Mouse (Mus musculus): ENCODE measurements around the gene Wdr25. TPM values are rescaled to one million over a fixed set of nuclear protein-coding genes. Genes with fewer than 3 reads are reported as not detected.
"Not testable (repeated sequence)": the region's sequence is repeated elsewhere in the genome, so short reads cannot be mapped to it uniquely, and the experiment has no call there.

Wdr25 gene
- polyA plus RNA-seq (2016; fragmentation: Nextera tagmentation; extraction: Ambion mirVana): 7.2 and 7.6 TPM in 2 replicates

GRCm38 (mm10) chr12:108892989-108893714, at the start of gene Wdr25:
Gene Wdr25 (plus strand): TSS chr12:108893631.
- H3K4me3 ChIP-seq (replicated peaks): peak within 1 kb of the TSS; percentile 93
- H3K4me2 ChIP-seq: peak within 1 kb of the TSS; percentile 88
- H3K27me3 ChIP-seq: no peaks in the 10 kb centered on the region
- ATAC-seq (ENCODE audit: low FRiP score): no peak
- H3K36me3 ChIP-seq (replicated peaks): peaks cover 12% of the 10 kb centered on the region
- H3K9ac ChIP-seq: peak within 1 kb of the TSS; percentile 81
- 25% methylated on average over 12 of the region's 12 CpGs for WGBS
- no peak within 1 kb of the TSS for H3K27ac ChIP-seq
- H3K9me3 ChIP-seq: no peaks in the 10 kb centered on the region
- peaks cover 22% of the 10 kb centered on the region for H3K4me1 ChIP-seq

- H3K9ac ChIP-seq; H3K4me1 ChIP-seq; H3K4me3 ChIP-seq (replicated peaks); H3K9me3 ChIP-seq; ATAC-seq (ENCODE audit: low FRiP score); H3K4me2 ChIP-seq; H3K27ac ChIP-seq; H3K27me3 ChIP-seq: not testable (repeated sequence)
- H3K36me3 ChIP-seq (replicated peaks): peaks cover 30% of the 10 kb centered on the region
- 90% methylated on average over 3 of the region's 3 CpGs for WGBS
These were observed 45.4 kb upstream of the Wdr25 start for GRCm38 (mm10) chr12:108848033-108848432.

- 0 out of 2 replicates have a peak, but pooled peaks cover 6% of the 10 kb centered on the region for H3K4me1 ChIP-seq
- no peak overlapping the region for H3K9ac ChIP-seq
- H3K36me3 ChIP-seq (replicated peaks): peaks cover 18% of the 10 kb centered on the region
- 93% methylated on average over 4 of the region's 4 CpGs for WGBS
- no peak for ATAC-seq (ENCODE audit: low FRiP score)
- no peak overlapping the region for H3K27ac ChIP-seq
- no peak overlapping the region for H3K4me2 ChIP-seq
- H3K9me3 ChIP-seq: no peaks in the 10 kb centered on the region
- no peaks in the 10 kb centered on the region for H3K27me3 ChIP-seq
- H3K4me3 ChIP-seq (replicated peaks): no peak overlapping the region
These were observed 43.9 kb upstream of the Wdr25 start for GRCm38 (mm10) chr12:108849488-108850022.

GRCm38 (mm10) chr12:108850129-108850528, 43.3 kb upstream of the Wdr25 start:
- peaks cover 16% of the 10 kb centered on the region for H3K36me3 ChIP-seq (replicated peaks)
- no peaks in the 10 kb centered on the region for H3K27me3 ChIP-seq
- H3K4me3 ChIP-seq (replicated peaks): no peak overlapping the region
- 0 out of 2 replicates have a peak, but pooled peaks cover 6% of the 10 kb centered on the region for H3K4me1 ChIP-seq
- H3K9me3 ChIP-seq: no peaks in the 10 kb centered on the region
- no peak overlapping the region for H3K4me2 ChIP-seq
- no peak for ATAC-seq (ENCODE audit: low FRiP score)
- no peak overlapping the region for H3K27ac ChIP-seq
- WGBS: 70% methylated on average over 8 of the region's 8 CpGs
- no peak overlapping the region for H3K9ac ChIP-seq

- peaks cover 19% of the 10 kb centered on the region for H3K36me3 ChIP-seq (replicated peaks)
- no peak overlapping the region for H3K9ac ChIP-seq
- H3K9me3 ChIP-seq: no peaks in the 10 kb centered on the region
- 85% methylated on average over 8 of the region's 8 CpGs for WGBS
- H3K4me1 ChIP-seq: 0 out of 2 replicates have a peak, but pooled peaks cover 6% of the 10 kb centered on the region
- no peak overlapping the region for H3K4me3 ChIP-seq (replicated peaks)
- ATAC-seq (ENCODE audit: low FRiP score): no peak
- no peak overlapping the region for H3K27ac ChIP-seq
- H3K27me3 ChIP-seq: no peaks in the 10 kb centered on the region
- no peak overlapping the region for H3K4me2 ChIP-seq
These were observed 42.5 kb upstream of the Wdr25 start for GRCm38 (mm10) chr12:108850886-108851285.

- Histone ChIP-seq H3K36me3 (replicated peaks) (peaks cover 17% of the 10 kb centered on the region; the same call in 1 of the 2 replicates), H3K27ac (no peak overlapping the region), H3K9me3 (no peaks in the 10 kb centered on the region), H3K4me2 (no peak overlapping the region), H3K9ac (no peak overlapping the region), H3K4me1 (0 out of 2 replicates have a peak, but pooled peaks cover 6% of the 10 kb centered on the region), H3K4me3 (replicated peaks) (no peak overlapping the region), H3K27me3 (no peaks in the 10 kb centered on the region)
- WGBS: 89% methylated on average over 8 of the region's 8 CpGs
- no peak for ATAC-seq (ENCODE audit: low FRiP score)
These were observed 40.6 kb upstream of the Wdr25 start for GRCm38 (mm10) chr12:108852822-108853221.

- no peaks in the 10 kb centered on the region for H3K27me3 ChIP-seq
- H3K4me2 ChIP-seq: no peak overlapping the region
- H3K9ac ChIP-seq: no peak overlapping the region
- ATAC-seq (ENCODE audit: low FRiP score): no peak
- H3K9me3 ChIP-seq: no peaks in the 10 kb centered on the region
- H3K4me3 ChIP-seq (replicated peaks): no peak overlapping the region
- WGBS: 94% methylated on average over 10 of the region's 10 CpGs
- peaks cover 24% of the 10 kb centered on the region for H3K36me3 ChIP-seq (replicated peaks)
- 0 out of 2 replicates have a peak, but pooled peaks cover 6% of the 10 kb centered on the region for H3K4me1 ChIP-seq
- no peak overlapping the region for H3K27ac ChIP-seq
These were observed 38.4 kb upstream of the Wdr25 start for GRCm38 (mm10) chr12:108855081-108855480.

GRCm38 (mm10) chr12:108856186-108856585, 37.2 kb upstream of the Wdr25 start:
- no peak for ATAC-seq (ENCODE audit: low FRiP score)
- no peaks in the 10 kb centered on the region for H3K4me1 ChIP-seq
- H3K4me3 ChIP-seq (replicated peaks): no peak overlapping the region
- H3K9me3 ChIP-seq: no peaks in the 10 kb centered on the region
- no peak overlapping the region for H3K27ac ChIP-seq
- H3K27me3 ChIP-seq: no peaks in the 10 kb centered on the region
- no peak overlapping the region for H3K4me2 ChIP-seq
- no peak overlapping the region for H3K9ac ChIP-seq
- H3K36me3 ChIP-seq (replicated peaks): peaks cover 35% of the 10 kb centered on the region
- WGBS: 84% methylated on average over 8 of the region's 8 CpGs

- no peaks in the 10 kb centered on the region for H3K9me3 ChIP-seq
- peaks cover 44% of the 10 kb centered on the region for H3K36me3 ChIP-seq (replicated peaks)
- no peak overlapping the region for H3K4me3 ChIP-seq (replicated peaks)
- no peak overlapping the region for H3K9ac ChIP-seq
- WGBS: 89% methylated on average over 7 of the region's 7 CpGs
- no peaks in the 10 kb centered on the region for H3K4me1 ChIP-seq
- no peak for ATAC-seq (ENCODE audit: low FRiP score)
- no peak overlapping the region for H3K4me2 ChIP-seq
- H3K27ac ChIP-seq: no peak overlapping the region
- no peaks in the 10 kb centered on the region for H3K27me3 ChIP-seq
These were observed 36.3 kb upstream of the Wdr25 start for GRCm38 (mm10) chr12:108857109-108857508.

- ATAC-seq (ENCODE audit: low FRiP score): no peak
- Histone ChIP-seq H3K9ac (no peak overlapping the region), H3K4me2 (no peak overlapping the region), H3K27ac (no peak overlapping the region), H3K9me3 (no peaks in the 10 kb centered on the region), H3K4me3 (replicated peaks) (no peak overlapping the region), H3K27me3 (no peaks in the 10 kb centered on the region), H3K4me1 (no peaks in the 10 kb centered on the region), H3K36me3 (replicated peaks) (peaks cover 50% of the 10 kb centered on the region)
- 82% methylated on average over 7 of the region's 7 CpGs for WGBS
These were observed 35.7 kb upstream of the Wdr25 start for GRCm38 (mm10) chr12:108857589-108858184.

- Histone ChIP-seq H3K36me3 (replicated peaks) (peaks cover 58% of the 10 kb centered on the region), H3K4me2 (no peak overlapping the region), H3K4me1 (no peaks in the 10 kb centered on the region), H3K27ac (no peak overlapping the region), H3K9ac (no peak overlapping the region), H3K27me3 (no peaks in the 10 kb centered on the region), H3K4me3 (replicated peaks) (no peak overlapping the region), H3K9me3 (no peaks in the 10 kb centered on the region)
- 88% methylated on average over 5 of the region's 5 CpGs for WGBS
- ATAC-seq (ENCODE audit: low FRiP score): no peak
These were observed 34.9 kb upstream of the Wdr25 start for GRCm38 (mm10) chr12:108858486-108858885.

- Histone ChIP-seq H3K27ac (no peak overlapping the region), H3K27me3 (no peaks in the 10 kb centered on the region), H3K36me3 (replicated peaks) (peaks cover 99% of the 10 kb centered on the region), H3K9me3 (no peaks in the 10 kb centered on the region), H3K9ac (no peak overlapping the region), H3K4me1 (no peaks in the 10 kb centered on the region), H3K4me2 (no peak overlapping the region), H3K4me3 (replicated peaks) (no peak overlapping the region)
- no peak for ATAC-seq (ENCODE audit: low FRiP score)
- WGBS: 94% methylated on average over 6 of the region's 6 CpGs
These were observed 28.4 kb upstream of the Wdr25 start for GRCm38 (mm10) chr12:108865007-108865494.
